Mouse (Mus musculus) mature B cell (primary cell): ENCODE results near the gene Gm15448.
"Not testable (repeated sequence)": the region's sequence is repeated elsewhere in the genome, so short reads cannot be mapped to it uniquely, and the experiment has no call there.

Experiments used
- in situ Hi-C: fragments of 300-500 bp; cut with MboI; formaldehyde crosslinking; loops from 2 replicates; pipeline ENCODE4 v1.14.3; 2019

Gene Gm15448

DNA sequence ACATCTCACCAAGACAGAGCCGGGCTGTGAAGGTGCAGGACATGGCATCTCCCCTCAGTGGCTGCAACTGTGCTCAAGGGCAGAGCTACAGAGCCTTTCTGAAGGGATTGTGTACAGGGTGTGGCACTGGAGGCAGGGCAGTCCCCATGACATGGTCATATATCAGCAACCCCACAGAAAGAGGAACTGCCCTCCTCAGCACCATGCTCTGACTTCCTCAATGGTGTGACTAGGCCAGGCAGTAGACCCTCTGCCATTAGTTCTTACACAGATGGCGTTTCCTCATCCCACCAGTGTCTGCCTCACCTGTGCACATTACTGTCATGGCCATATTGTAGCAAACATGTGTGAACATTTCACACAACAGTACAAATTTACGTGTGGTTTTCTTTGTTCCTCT is at the start of gene Gm15448:
Gm15448 (minus strand) TSS at position 89 of the 400 bp plus-strand sequence.
- in situ Hi-C loops: not testable (repeated sequence)

DNA sequence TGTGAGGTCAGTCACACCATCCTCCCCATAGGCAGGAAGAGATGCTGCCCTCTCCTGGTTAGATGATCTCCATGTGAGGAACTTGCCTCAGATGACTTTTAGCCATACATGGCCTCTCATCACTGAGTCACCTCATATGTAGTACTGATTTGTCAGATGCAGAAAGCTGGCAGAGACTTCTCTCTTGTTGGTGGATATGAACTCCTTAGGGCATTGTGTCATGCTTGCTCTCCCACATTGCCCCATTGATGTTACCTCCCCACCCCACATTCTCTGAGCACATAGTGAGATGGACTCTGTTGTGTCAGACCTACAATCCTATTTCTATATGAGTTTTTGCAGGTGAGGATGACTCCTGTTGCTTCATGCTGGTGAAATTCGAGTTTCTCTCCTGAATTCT is 49.5 kb upstream of the Gm15448 start:
- in situ Hi-C loops: not testable (repeated sequence)

DNA sequence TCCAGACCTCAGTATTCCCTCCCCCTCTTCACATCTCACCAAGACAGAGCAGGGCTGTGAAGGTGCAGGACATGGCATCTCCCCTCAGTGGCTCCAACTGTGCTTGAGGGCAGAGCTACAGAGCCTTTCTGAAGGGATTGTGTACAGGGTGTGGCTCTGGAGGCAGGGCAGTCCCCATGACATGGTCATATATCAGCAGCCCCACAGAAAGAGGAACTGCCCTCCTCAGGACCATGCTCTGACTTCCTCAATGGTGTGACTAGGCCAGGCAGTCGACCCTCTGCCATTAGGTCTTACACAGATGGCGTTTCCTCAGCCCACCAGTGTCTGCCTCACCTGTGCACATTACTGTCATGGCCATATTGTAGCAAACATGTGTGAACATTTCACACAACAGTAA is 19.5 kb upstream of the Gm15448 start, which contains the start of gene Pira2:
Pira2 (minus strand) TSS at position 101 of the 400 bp plus-strand sequence.
- in situ Hi-C loops: not testable (repeated sequence)

DNA sequence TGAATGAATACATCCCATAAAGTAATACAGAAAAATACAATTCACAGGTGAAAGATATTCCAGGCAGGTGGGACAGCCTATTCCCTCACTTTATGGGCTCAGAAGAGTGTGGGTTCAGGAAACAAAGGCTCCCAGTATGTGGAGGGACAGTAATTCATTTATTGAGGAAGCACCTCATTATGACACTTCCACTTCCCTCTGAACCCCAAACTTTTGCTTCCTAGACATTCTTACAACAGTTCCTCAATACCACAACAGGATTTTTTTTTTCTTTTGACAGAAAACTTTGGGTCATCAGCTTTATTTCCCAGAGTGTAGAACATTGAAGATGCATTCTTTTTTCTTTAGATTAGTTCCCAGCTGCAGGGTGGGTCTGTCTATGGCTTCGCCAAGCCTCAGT is 12.4 kb upstream of the Gm15448 start:
- in situ Hi-C loops: not testable (repeated sequence)

DNA sequence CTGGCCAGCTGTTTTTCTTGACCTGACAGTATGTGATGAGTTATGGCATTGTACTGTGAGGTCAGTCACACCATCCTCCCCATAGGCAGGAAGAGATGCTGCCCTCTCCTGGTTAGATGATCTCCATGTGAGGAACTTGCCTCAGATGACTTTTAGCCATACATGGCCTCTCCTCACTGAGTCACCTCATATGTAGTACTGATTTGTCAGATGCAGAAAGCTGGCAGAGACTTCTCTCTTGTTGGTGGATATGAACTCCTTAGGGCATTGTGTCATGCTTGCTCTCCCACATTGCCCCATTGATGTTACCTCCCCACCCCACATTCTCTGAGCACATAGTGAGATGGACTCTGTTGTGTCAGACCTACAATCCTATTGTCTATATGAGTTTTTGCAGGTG is 5.1 kb upstream of the Gm15448 start:
- in situ Hi-C loops: not testable (repeated sequence)

DNA sequence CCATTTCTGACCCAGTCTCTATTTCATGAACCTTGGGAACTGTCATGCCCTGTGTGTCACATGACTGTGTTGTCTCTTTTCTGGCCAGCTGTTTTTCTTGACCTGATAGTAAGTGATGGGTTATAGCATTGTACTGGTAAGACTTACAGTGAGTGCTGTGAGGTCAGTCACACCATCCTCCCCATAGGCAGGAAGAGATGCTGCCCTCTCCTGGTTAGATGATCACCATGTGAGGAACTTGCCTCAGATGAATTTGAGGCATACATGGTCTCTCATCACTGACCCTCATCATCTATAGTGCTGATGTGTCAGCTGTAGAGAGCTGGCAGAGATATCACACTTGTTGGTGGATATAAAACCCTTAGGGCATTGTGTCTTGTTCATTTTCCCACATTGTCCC is 13.6 kb downstream of the Gm15448 start:
- in situ Hi-C loops: not testable (repeated sequence)

DNA sequence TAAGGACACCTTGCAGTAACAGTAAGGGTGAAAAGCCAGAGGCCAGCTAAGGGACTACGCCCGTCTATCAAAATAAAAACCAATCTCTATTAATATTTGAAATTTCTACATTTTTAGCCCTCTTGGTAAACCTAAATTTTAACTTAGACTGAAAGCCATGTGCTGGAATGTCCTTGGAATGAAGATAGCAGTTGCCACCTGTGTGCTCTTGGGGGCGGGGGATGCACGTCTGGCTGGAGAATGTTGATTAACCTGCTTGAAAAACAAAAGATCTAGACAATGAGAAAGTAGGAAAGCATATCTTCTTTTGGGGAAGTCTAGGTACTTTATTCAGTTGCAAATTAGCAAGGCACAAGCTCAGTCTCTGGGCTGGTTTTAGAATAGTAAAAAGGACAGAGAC is 22.6 kb downstream of the Gm15448 start:
- in situ Hi-C loops: not testable (repeated sequence)

DNA sequence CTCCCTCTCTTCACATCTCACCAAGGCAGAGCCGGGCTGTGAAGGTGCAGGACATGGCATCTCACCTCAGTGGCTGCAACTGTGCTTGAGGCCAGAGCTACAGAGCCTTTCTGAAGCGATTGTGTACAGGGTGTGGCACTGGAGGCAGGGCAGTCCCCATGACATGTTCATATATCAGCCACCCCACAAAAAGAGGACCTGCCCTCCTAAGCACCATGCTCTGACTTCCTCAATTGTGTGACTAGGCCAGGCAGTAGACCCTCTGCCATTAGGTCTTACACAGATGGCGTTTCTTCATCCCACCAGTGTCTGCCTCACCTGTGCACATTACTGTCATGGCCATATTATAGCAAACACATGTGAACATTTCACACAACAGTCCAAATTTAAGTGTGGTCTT is 25.5 kb downstream of the Gm15448 start:
- in situ Hi-C loops: not testable (repeated sequence)

DNA sequence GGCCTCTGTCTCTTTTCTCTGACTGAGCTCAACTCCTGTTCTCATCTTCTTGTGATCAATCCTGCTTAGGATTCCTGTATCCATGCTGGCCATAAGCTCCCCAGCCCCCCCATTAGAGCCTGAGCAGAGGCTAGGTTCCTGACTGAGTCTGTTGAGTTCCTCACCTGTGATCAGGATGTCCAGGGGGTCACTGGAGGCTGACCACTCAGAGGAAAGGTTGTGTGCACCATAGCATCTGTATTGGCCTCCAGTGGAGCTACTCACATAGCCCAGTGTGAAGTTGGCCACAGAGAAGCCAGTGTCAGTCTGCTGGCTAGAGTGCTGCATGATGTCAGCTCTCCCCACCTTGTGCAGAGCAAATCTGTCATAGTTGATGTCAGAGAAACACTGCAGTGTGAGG is 29.2 kb downstream of the Gm15448 start:
- in situ Hi-C loops: not testable (repeated sequence)
